Mouse (Mus musculus) limb, embryonic 14.5 days (tissue): ENCODE measurements around the gene Psme4. TPM values are rescaled to one million over a fixed set of nuclear protein-coding genes. Genes with fewer than 3 reads are reported as not detected.

Source experiments
- ATAC-seq: fragments of 200-750 bp; cut with Nextera tagmentation; 2 replicates; pipeline ENCODE4 v1.8.0; 2017; ENCODE audit warnings: low read depth, moderate number of reproducible peaks, moderate TSS enrichment; ENCODE audit not compliant: low FRiP score
- DNase-seq: peaks from one replicate; pipeline ENCODE4 v3.0.0-alpha.2; 2015; ENCODE audit warnings: low spot score
- H3K27ac ChIP-seq: fragments of 300-500 bp; sonication (generic); replicated peaks from 2 replicates; pipeline ENCODE4 v1.5.1; 2014; ENCODE audit warnings: low read depth, mild to moderate bottlenecking, low read length, moderate library complexity, mixed read lengths
- H3K27me3 ChIP-seq: fragments of 300-500 bp; sonication (generic); 2 replicates; pipeline ENCODE4 v1.6.1; 2014; ENCODE audit warnings: low read length, mixed read lengths; ENCODE audit not compliant: control insufficient read depth, insufficient read depth
- H3K36me3 ChIP-seq: fragments of 300-500 bp; sonication (generic); 2 replicates; pipeline ENCODE4 v1.6.1; 2014; ENCODE audit warnings: mild to moderate bottlenecking, low read length, moderate library complexity, mixed read lengths; ENCODE audit not compliant: control insufficient read depth, insufficient read depth
- H3K4me1 ChIP-seq: fragments of 300-500 bp; sonication (generic); 2 replicates; pipeline ENCODE4 v1.6.1; 2014; ENCODE audit warnings: antibody characterized with exemption, low read length, mixed read lengths; ENCODE audit not compliant: control insufficient read depth, insufficient read depth
- H3K4me2 ChIP-seq: fragments of 300-500 bp; sonication (generic); replicated peaks from 2 replicates; pipeline ENCODE4 v1.6.1; 2014; ENCODE audit warnings: low read depth, mild to moderate bottlenecking, low read length, moderate library complexity; ENCODE audit not compliant: severe bottlenecking
- H3K4me3 ChIP-seq: fragments of 300-500 bp; sonication (generic); replicated peaks from 2 replicates; pipeline ENCODE4 v1.5.1; 2014; ENCODE audit warnings: low read length
- H3K9ac ChIP-seq: fragments of 300-500 bp; sonication (generic); 2 replicates; pipeline ENCODE4 v1.6.1; 2014; ENCODE audit warnings: mild to moderate bottlenecking, low read depth, low read length, moderate library complexity; ENCODE audit not compliant: severe bottlenecking
- H3K9me3 ChIP-seq: fragments of 300-500 bp; sonication (generic); 2 replicates; pipeline ENCODE4 v1.6.1; 2016; ENCODE audit warnings: low read length; ENCODE audit not compliant: control insufficient read depth
- POLR2A ChIP-seq: fragments of 200-500 bp; IDR thresholded peaks from 2 replicates; pipeline ENCODE4 v1.8.0; 2012; ENCODE audit warnings: inconsistent platforms, mild to moderate bottlenecking, moderate library complexity, borderline replicate concordance; ENCODE audit not compliant: insufficient read depth, insufficient read length; ENCODE audit errors: extremely low read depth
- WGBS: fragments of 180-500 bp; shearing (Covaris S2); extraction: QIAGEN DNeasy Blood & Tissue Kit; methylation state at CpG from one replicate; pipeline ENCODE4 v1.1.7; 2014; 5-methylcytosine and 5-hydroxymethylcytosine counted together
- polyA plus RNA-seq, 2 experiments: library from polyadenylated mRNA; depleted of rRNA in 1 of 2; stranded (reverse) in 1 of 2; unstranded in 1 of 2; fragments of >200 nt; fragmentation: Nextera tagmentation in 1 of 2; extraction: Ambion mirVana in 1 of 2; gene quantifications; 2 replicates each; pipeline versions ENCODE4 v1.2.1 to v1.2.3; 2012 to 2014

The Psme4 gene
- polyA plus RNA-seq, 2 experiments = 28.6 to 46.1 TPM

GRCm38 (mm10) chr11:30923283-30923682 lies 151.8 kb downstream of the Psme4 start:
- Histone ChIP-seq H3K9me3 (no peaks in the 10 kb centered on the region), H3K4me1 (no peaks in the 10 kb centered on the region), H3K9ac (no peak overlapping the region), H3K27me3 (no peaks in the 10 kb centered on the region), H3K36me3 (peaks cover 17% of the 10 kb centered on the region), H3K4me3 (no peak overlapping the region), H3K4me2 (no peak overlapping the region), H3K27ac (no peak overlapping the region)
- no peak for DNase-seq
- ATAC-seq = no peak
- WGBS = 96% methylated on average over 3 of the region's 3 CpGs
- TF ChIP-seq POLR2A = no peak

- peaks cover 30% of the 10 kb centered on the region for H3K36me3 ChIP-seq
- H3K4me2 ChIP-seq = no peak overlapping the region
- H3K27ac ChIP-seq = no peak overlapping the region
- H3K27me3 ChIP-seq = no peaks in the 10 kb centered on the region
- ATAC-seq (no peak), DNase-seq (no peak)
- H3K9me3 ChIP-seq = no peaks in the 10 kb centered on the region
- H3K4me3 ChIP-seq = no peak overlapping the region
- no peak for TF ChIP-seq POLR2A
- no peak overlapping the region for H3K9ac ChIP-seq
- no peaks in the 10 kb centered on the region for H3K4me1 ChIP-seq
These were observed 156.6 kb downstream of the Psme4 start for GRCm38 (mm10) chr11:30928079-30928478.

GRCm38 (mm10) chr11:30928498-30928897 lies 157.0 kb downstream of the Psme4 start:
- H3K36me3 ChIP-seq = peaks cover 30% of the 10 kb centered on the region
- WGBS = no CpG with 5 or more reads among the region's 1 CpGs
- H3K9me3 ChIP-seq = no peaks in the 10 kb centered on the region
- H3K4me2 ChIP-seq = no peak overlapping the region
- H3K27me3 ChIP-seq = no peaks in the 10 kb centered on the region
- H3K9ac ChIP-seq = no peak overlapping the region
- no peak overlapping the region for H3K27ac ChIP-seq
- no peak overlapping the region for H3K4me3 ChIP-seq
- TF ChIP-seq POLR2A = no peak
- no peak for DNase-seq
- H3K4me1 ChIP-seq = no peaks in the 10 kb centered on the region
- ATAC-seq = no peak

Other genes with a start within 250 kb of the Psme4 start
- 3.4 and 8.0 TPM in 2 replicates for gene Acyp2, start 122.1 kb upstream of the Psme4 start, polyA plus RNA-seq (2012; rRNA removed)
- gene Acyp2, start 122.1 kb upstream of the Psme4 start, polyA plus RNA-seq (2014; fragmentation: Nextera tagmentation; extraction: Ambion mirVana) = 9.6 and 11.1 TPM in 2 replicates
- gene Gpr75, start 113.6 kb downstream of the Psme4 start, polyA plus RNA-seq (2012; rRNA removed) = 0.44 and 0.63 TPM in 2 replicates
- gene Gpr75, start 113.6 kb downstream of the Psme4 start, polyA plus RNA-seq (2014; fragmentation: Nextera tagmentation; extraction: Ambion mirVana) = 0.11 and 0.14 TPM in 2 replicates
- 13.8 and 15.3 TPM in 2 replicates for gene Asb3, start 113.7 kb downstream of the Psme4 start, polyA plus RNA-seq (2012; rRNA removed)
- 31.5 and 38.1 TPM in 2 replicates for gene Asb3, start 113.7 kb downstream of the Psme4 start, polyA plus RNA-seq (2014; fragmentation: Nextera tagmentation; extraction: Ambion mirVana)
- gene Erlec1, start 182.6 kb downstream of the Psme4 start, polyA plus RNA-seq (2012; rRNA removed) = 26.9 and 38.4 TPM in 2 replicates
- gene Erlec1, start 182.6 kb downstream of the Psme4 start, polyA plus RNA-seq (2014; fragmentation: Nextera tagmentation; extraction: Ambion mirVana) = 15.2 and 15.6 TPM in 2 replicates
- 3.0 and 5.1 TPM in 2 replicates for gene Chac2, start 214.6 kb downstream of the Psme4 start, polyA plus RNA-seq (2012; rRNA removed)
- gene Chac2, start 214.6 kb downstream of the Psme4 start, polyA plus RNA-seq (2014; fragmentation: Nextera tagmentation; extraction: Ambion mirVana) = 10.9 and 12.0 TPM in 2 replicates